Mouse (Mus musculus) myocyte (in vitro differentiated cells): Measurements from ENCODE around the gene Cdh6. TPM values are rescaled to one million over a fixed set of nuclear protein-coding genes. Genes with fewer than 3 reads are reported as not detected.

ENCODE experiments used
- H3K27me3 ChIP-seq: one replicate; pipeline ENCODE4 v1.6.1; 2011; ENCODE audit not compliant: control insufficient read depth, insufficient read depth, insufficient read length
- H3K36me3 ChIP-seq: one replicate; pipeline ENCODE4 v1.6.1; 2011; ENCODE audit not compliant: control insufficient read depth, insufficient read depth
- H3K4me2 ChIP-seq: one replicate; pipeline ENCODE4 v1.6.1; 2011; ENCODE audit warnings: low read depth, control low read depth
- H3K4me3 ChIP-seq: one replicate; pipeline ENCODE4 v1.5.1; 2011; ENCODE audit warnings: mild to moderate bottlenecking, control low read depth, moderate library complexity
- H3K79me2 ChIP-seq: one replicate; pipeline ENCODE4 v1.6.1; 2011; ENCODE audit not compliant: control insufficient read depth, insufficient read depth
- H3ac ChIP-seq: one replicate; pipeline ENCODE4 v1.6.1; 2011; ENCODE audit not compliant: control insufficient read depth, insufficient read length
- CEBPB ChIP-seq: IDR thresholded peaks from 2 replicates; pipeline ENCODE4 v1.6.1; 2011; ENCODE audit warnings: mild to moderate bottlenecking, moderate library complexity; ENCODE audit not compliant: poor library complexity, insufficient read depth, severe bottlenecking
- E2F4 ChIP-seq: IDR thresholded peaks from one replicate; pipeline ENCODE4 v1.6.1; 2011; ENCODE audit warnings: mild to moderate bottlenecking, control low read depth, moderate library complexity; ENCODE audit not compliant: insufficient read depth
- MAX ChIP-seq: IDR thresholded peaks from one replicate; pipeline ENCODE4 v1.6.1; 2011; ENCODE audit warnings: low read depth, mild to moderate bottlenecking, control low read depth
- MYOD1 ChIP-seq, 3 experiments: IDR thresholded peaks; one replicate each; pipeline ENCODE4 v1.6.1; 2011; ENCODE audit warnings: control low read depth in 2 of 3, low read depth in 2 of 3, mild to moderate bottlenecking in 2 of 3, moderate library complexity in 1 of 3; ENCODE audit not compliant: insufficient read length in 2 of 3, control insufficient read depth in 1 of 3
- MYOG ChIP-seq, 3 experiments: IDR thresholded peaks; one replicate each; pipeline ENCODE4 v1.6.1; 2011; ENCODE audit warnings: control low read depth in 2 of 3, low read depth in 2 of 3, mild to moderate bottlenecking in 2 of 3; ENCODE audit not compliant: insufficient read length in 2 of 3, control insufficient read depth in 1 of 3, insufficient read depth in 1 of 3
- POLR2A ChIP-seq: IDR thresholded peaks from one replicate; pipeline ENCODE4 v1.6.1; 2011; ENCODE audit warnings: low read depth, mild to moderate bottlenecking, control low read depth, moderate library complexity; ENCODE audit not compliant: insufficient read length
- POLR2AphosphoS2 ChIP-seq: IDR thresholded peaks from one replicate; pipeline ENCODE4 v1.6.1; 2011; ENCODE audit warnings: low read depth, control low read depth; ENCODE audit not compliant: insufficient read length
- REST ChIP-seq: IDR thresholded peaks from one replicate; pipeline ENCODE4 v1.6.1; 2011; ENCODE audit warnings: mild to moderate bottlenecking, control low read depth, moderate library complexity; ENCODE audit not compliant: insufficient read depth, insufficient read length
- SRF ChIP-seq: IDR thresholded peaks from one replicate; pipeline ENCODE4 v1.6.1; 2011; ENCODE audit warnings: low read depth; ENCODE audit not compliant: control insufficient read depth, insufficient read length
- TCF12 ChIP-seq: IDR thresholded peaks from one replicate; pipeline ENCODE4 v1.6.1; 2011; ENCODE audit warnings: mild to moderate bottlenecking, control low read depth; ENCODE audit not compliant: poor library complexity, insufficient read depth, severe bottlenecking
- TCF3 ChIP-seq: IDR thresholded peaks from one replicate; pipeline ENCODE4 v1.6.1; 2011; ENCODE audit warnings: low read depth, control low read depth; ENCODE audit not compliant: insufficient read length
- USF1 ChIP-seq: IDR thresholded peaks from one replicate; pipeline ENCODE4 v1.6.1; 2011; ENCODE audit warnings: low read depth, mild to moderate bottlenecking, control low read depth, moderate library complexity
- polyA plus RNA-seq: library from polyadenylated mRNA; unstranded; fragments of >200 nt; fragmentation: generic; extraction: Trizol; gene quantifications from one replicate; pipeline ENCODE4 v1.2.1, GENCODE M21; 2012; ENCODE audit warnings: missing spikeins

Cdh6 gene
- polyA plus RNA-seq, 1 experiment: 0.02 TPM

- Histone ChIP-seq H3K27me3 (peaks cover 15% of the 10 kb centered on the region), H3K36me3 (no peaks in the 10 kb centered on the region), H3K4me3 (no peak overlapping the region), H3K79me2 (no peaks in the 10 kb centered on the region), H3ac (no peak overlapping the region), H3K4me2 (no peak overlapping the region)
- TF ChIP-seq TCF3: no peak
- no peak for TF ChIP-seq USF1
- TF ChIP-seq MYOG (IDR thresholded peaks at IDR 0.05; ENCODE audit: control insufficient read depth in 1 of 3, insufficient read depth in 1 of 3, insufficient read length in 2 of 3, low read depth in 2 of 3): no peak
- TF ChIP-seq CEBPB: no peak
- TF ChIP-seq MYOD1 (IDR thresholded peaks at IDR 0.05; ENCODE audit: control insufficient read depth in 1 of 3, insufficient read length in 2 of 3, low read depth in 2 of 3): no peak
- no peak for TF ChIP-seq TCF12
- no peak for TF ChIP-seq REST
- TF ChIP-seq MAX: no peak
- no peak for TF ChIP-seq POLR2A
- no peak for TF ChIP-seq SRF
Measured at GRCm38 (mm10) chr15:13175978-13176377, 2.5 kb upstream of the Cdh6 start.

- Histone ChIP-seq H3K27me3 (peaks cover 15% of the 10 kb centered on the region), H3K79me2 (no peaks in the 10 kb centered on the region), H3K4me3 (no peak overlapping the region), H3ac (no peak overlapping the region), H3K36me3 (no peaks in the 10 kb centered on the region), H3K4me2 (no peak overlapping the region)
- TF ChIP-seq TCF3 (no peak), TCF12 (no peak), REST (no peak), POLR2A (no peak), CEBPB (no peak), POLR2AphosphoS2 (no peak), USF1 (no peak), SRF (no peak), MAX (no peak), MYOD1 (IDR thresholded peaks at IDR 0.05; ENCODE audit: control insufficient read depth in 1 of 3, insufficient read length in 2 of 3, low read depth in 2 of 3) (no peak), MYOG (IDR thresholded peaks at IDR 0.05; ENCODE audit: control insufficient read depth in 1 of 3, insufficient read depth in 1 of 3, insufficient read length in 2 of 3, low read depth in 2 of 3) (no peak), E2F4 (no peak)
Measured at GRCm38 (mm10) chr15:13174618-13174980, 1.1 kb upstream of the Cdh6 start.

GRCm38 (mm10) chr15:13173840-13174617, 554 bp upstream of the Cdh6 start:
- no peak for TF ChIP-seq POLR2A
- TF ChIP-seq CEBPB: no peak
- no peak for TF ChIP-seq MAX
- TF ChIP-seq MYOG (IDR thresholded peaks at IDR 0.05; ENCODE audit: control insufficient read depth in 1 of 3, insufficient read depth in 1 of 3, insufficient read length in 2 of 3, low read depth in 2 of 3): no peak
- TF ChIP-seq E2F4: no peak
- no peak for TF ChIP-seq USF1
- no peak for TF ChIP-seq TCF3
- TF ChIP-seq MYOD1 (IDR thresholded peaks at IDR 0.05; ENCODE audit: control insufficient read depth in 1 of 3, insufficient read length in 2 of 3, low read depth in 2 of 3): no peak
- TF ChIP-seq REST: no peak
- no peak for TF ChIP-seq SRF
- no peak for TF ChIP-seq TCF12
- no peak for TF ChIP-seq POLR2AphosphoS2
- no peaks in the 10 kb centered on the region for H3K79me2 ChIP-seq
- H3K27me3 ChIP-seq: peaks cover 15% of the 10 kb centered on the region
- no peak overlapping the region for H3K4me3 ChIP-seq
- no peak overlapping the region for H3K4me2 ChIP-seq
- no peaks in the 10 kb centered on the region for H3K36me3 ChIP-seq
- H3ac ChIP-seq: no peak overlapping the region

GRCm38 (mm10) chr15:13172365-13173070, 957 bp downstream of the Cdh6 start:
- peak overlapping the region; percentile 38 for H3K4me2 ChIP-seq
- no peak overlapping the region for H3ac ChIP-seq
- peaks cover 15% of the 10 kb centered on the region for H3K27me3 ChIP-seq
- H3K36me3 ChIP-seq: no peaks in the 10 kb centered on the region
- TF ChIP-seq MAX (no peak), MYOD1 (IDR thresholded peaks at IDR 0.05; ENCODE audit: control insufficient read depth in 1 of 3, insufficient read length in 2 of 3, low read depth in 2 of 3) (no peak), REST (no peak), E2F4 (no peak), POLR2A (no peak), CEBPB (no peak), TCF3 (no peak), MYOG (IDR thresholded peaks at IDR 0.05; ENCODE audit: control insufficient read depth in 1 of 3, insufficient read depth in 1 of 3, insufficient read length in 2 of 3, low read depth in 2 of 3) (no peak), TCF12 (no peak), POLR2AphosphoS2 (no peak), SRF (no peak), USF1 (no peak)
- no peak overlapping the region for H3K4me3 ChIP-seq
- no peaks in the 10 kb centered on the region for H3K79me2 ChIP-seq
